Mouse (Mus musculus) kidney, embryonic 16.5 days (tissue): ENCODE measurements around the gene Zfp207. TPM values are rescaled to one million over a fixed set of nuclear protein-coding genes. Genes with fewer than 3 reads are reported as not detected.

Source experiments
- ATAC-seq: fragments of 200-750 bp; cut with Nextera tagmentation; 2 replicates; pipeline ENCODE4 v1.8.0; 2017; ENCODE audit warnings: moderate TSS enrichment; ENCODE audit not compliant: low FRiP score, low TSS enrichment
- H3K27ac ChIP-seq: fragments of 300-500 bp; sonication (generic); 2 replicates; pipeline ENCODE4 v1.5.1; 2014; ENCODE audit warnings: low read length
- H3K27me3 ChIP-seq: fragments of 300-500 bp; sonication (generic); 2 replicates; pipeline ENCODE4 v1.6.1; 2014; ENCODE audit warnings: low read length, control low read depth, mixed read lengths; ENCODE audit not compliant: insufficient read depth
- H3K36me3 ChIP-seq: fragments of 300-500 bp; sonication (generic); 2 replicates; pipeline ENCODE4 v1.6.1; 2014; ENCODE audit warnings: low read length, control low read depth, mixed read lengths; ENCODE audit not compliant: insufficient read depth
- H3K4me1 ChIP-seq: fragments of 300-500 bp; sonication (generic); 2 replicates; pipeline ENCODE4 v1.6.1; 2014; ENCODE audit warnings: low read length, control low read depth, mixed read lengths; ENCODE audit not compliant: insufficient read depth
- H3K4me2 ChIP-seq: fragments of 300-500 bp; sonication (generic); replicated peaks from 2 replicates; pipeline ENCODE4 v1.6.1; 2014; ENCODE audit warnings: low read depth, low read length
- H3K4me3 ChIP-seq: fragments of 300-500 bp; sonication (generic); 2 replicates; pipeline ENCODE4 v1.5.1; 2014; ENCODE audit warnings: mild to moderate bottlenecking, low read length
- H3K9ac ChIP-seq: fragments of 300-500 bp; sonication (generic); replicated peaks from 2 replicates; pipeline ENCODE4 v1.6.1; 2014; ENCODE audit warnings: low read length
- H3K9me3 ChIP-seq: fragments of 300-500 bp; sonication (generic); 2 replicates; pipeline ENCODE4 v1.6.1; 2016; ENCODE audit warnings: low read length, control low read depth
- WGBS: fragments of 180-500 bp; shearing (Covaris S2); extraction: QIAGEN DNeasy Blood & Tissue Kit; methylation state at CpG from one replicate; pipeline ENCODE4 v1.1.7; 2014; 5-methylcytosine and 5-hydroxymethylcytosine counted together
- polyA plus RNA-seq: library from polyadenylated mRNA; unstranded; fragments of >200 nt; fragmentation: Nextera tagmentation; extraction: Ambion mirVana; gene quantifications from 2 replicates; pipeline ENCODE4 v1.2.1, GENCODE M21; 2015

Gene Zfp207
- polyA plus RNA-seq: 234 and 255 TPM in 2 replicates

DNA sequence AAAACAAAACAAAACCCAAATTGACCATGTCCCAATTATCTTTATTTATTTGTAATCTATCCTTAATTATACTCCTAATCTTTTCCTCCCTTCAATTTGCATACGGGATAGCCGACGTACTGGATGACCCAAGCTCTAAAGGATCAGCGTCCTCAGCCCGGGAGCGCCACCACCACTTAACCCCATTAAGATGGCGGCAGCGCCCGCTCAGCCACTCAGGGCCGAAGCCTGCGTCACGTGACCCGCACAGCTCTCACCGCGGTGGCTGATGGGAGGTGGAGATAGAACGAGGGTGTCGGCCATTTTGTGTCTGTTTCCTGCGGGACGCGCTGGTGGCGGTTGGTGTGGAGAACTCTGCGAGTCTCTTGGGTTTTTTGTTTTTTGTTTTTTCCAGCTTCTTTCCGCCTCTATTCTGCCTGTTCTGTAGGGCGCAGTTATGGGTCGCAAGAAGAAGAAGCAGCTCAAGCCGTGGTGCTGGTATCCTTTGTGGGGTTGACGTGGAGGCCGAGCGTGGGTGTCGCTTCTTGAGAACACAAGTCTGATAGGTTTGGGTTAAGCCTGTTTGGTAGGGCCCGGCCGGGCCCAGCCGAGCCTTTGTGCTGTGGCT lies at the start of gene Zfp207:
TSS of gene Zfp207 (plus strand) at position 261 of the 607 bp plus-strand sequence.
- Histone ChIP-seq H3K9me3 (no peaks in the 10 kb centered on the region), H3K9ac (peak within 1 kb of the TSS; percentile 98), H3K4me1 (peaks cover 22% of the 10 kb centered on the region), H3K27me3 (no peaks in the 10 kb centered on the region), H3K4me2 (peak within 1 kb of the TSS; percentile 82), H3K27ac (peak within 1 kb of the TSS; percentile 91), H3K4me3 (peak within 1 kb of the TSS; percentile 94), H3K36me3 (peaks cover 11% of the 10 kb centered on the region)
- WGBS: under 1% methylated on average over 33 of the region's 33 CpGs
- ATAC-seq: peak; percentile 93

DNA sequence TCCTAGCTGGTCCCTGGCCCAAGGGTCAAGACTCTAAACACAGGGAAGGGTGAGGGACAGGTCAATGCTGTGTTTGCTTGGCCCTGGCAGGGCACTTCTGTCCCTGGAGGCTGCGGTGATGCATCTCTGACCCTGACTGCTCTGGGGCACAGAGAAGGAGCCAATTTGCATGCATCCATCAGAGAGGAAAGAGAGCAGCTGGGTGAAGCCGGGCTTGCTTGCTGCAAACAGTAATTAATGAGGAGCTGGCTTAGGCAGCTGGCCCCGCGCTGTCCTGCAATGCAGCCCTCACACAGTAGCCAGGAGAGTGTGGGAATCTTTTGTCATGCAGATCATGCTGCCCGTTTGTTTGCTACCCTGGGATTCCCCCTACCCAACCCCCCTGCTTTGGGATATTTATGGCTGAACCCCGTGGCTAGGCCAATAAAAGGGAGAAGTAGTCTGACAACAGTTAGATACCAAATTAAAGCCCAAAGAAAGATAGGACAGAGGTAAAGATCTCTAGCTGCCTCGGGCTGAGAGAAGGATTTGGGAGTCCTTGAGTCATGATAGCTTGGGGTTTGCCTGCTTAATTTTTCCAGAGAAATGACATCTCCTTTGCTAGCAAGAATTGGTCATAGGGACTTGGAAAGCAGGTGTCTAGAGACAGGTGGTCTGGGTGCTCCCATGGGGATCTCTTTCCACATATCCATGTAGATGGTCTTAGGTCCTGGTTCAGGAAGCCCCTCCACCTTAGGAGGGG lies 47.3 kb upstream of the Zfp207 start:
- Histone ChIP-seq H3K4me1 (no peaks in the 10 kb centered on the region), H3K36me3 (no peaks in the 10 kb centered on the region), H3K27me3 (no peaks in the 10 kb centered on the region; the same call in 1 of the 2 replicates), H3K9ac (no peak overlapping the region), H3K4me3 (no peak overlapping the region), H3K9me3 (no peaks in the 10 kb centered on the region), H3K27ac (no peak overlapping the region), H3K4me2 (no peak overlapping the region)
- WGBS: 6% methylated on average over 7 of the region's 7 CpGs
- no peak for ATAC-seq

DNA sequence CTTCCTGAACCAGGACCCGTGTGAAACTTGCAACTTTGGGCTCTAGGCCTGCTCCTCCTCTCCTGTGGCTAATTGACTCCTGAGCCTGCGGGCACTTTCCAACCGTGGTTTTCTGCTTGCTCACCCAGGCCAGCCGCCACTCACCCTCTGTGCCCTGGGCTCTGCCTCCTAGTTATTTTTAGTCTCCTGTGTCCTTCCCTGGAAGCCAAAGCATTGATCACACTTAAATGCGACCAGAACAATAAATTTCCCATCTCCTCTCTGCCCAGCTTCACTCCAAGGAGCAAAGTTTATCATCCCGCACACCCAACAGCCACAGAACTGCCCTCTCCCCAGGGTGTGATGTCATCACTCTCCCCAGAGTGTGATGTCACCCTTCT lies 46.7 kb upstream of the Zfp207 start:
- WGBS: 15% methylated on average over 6 of the region's 6 CpGs
- Histone ChIP-seq H3K9me3 (no peaks in the 10 kb centered on the region), H3K36me3 (no peaks in the 10 kb centered on the region), H3K4me3 (no peak overlapping the region), H3K27ac (no peak overlapping the region), H3K4me2 (no peak overlapping the region), H3K4me1 (no peaks in the 10 kb centered on the region), H3K27me3 (no peaks in the 10 kb centered on the region; the same call in 1 of the 2 replicates), H3K9ac (no peak overlapping the region)
- no peak for ATAC-seq

DNA sequence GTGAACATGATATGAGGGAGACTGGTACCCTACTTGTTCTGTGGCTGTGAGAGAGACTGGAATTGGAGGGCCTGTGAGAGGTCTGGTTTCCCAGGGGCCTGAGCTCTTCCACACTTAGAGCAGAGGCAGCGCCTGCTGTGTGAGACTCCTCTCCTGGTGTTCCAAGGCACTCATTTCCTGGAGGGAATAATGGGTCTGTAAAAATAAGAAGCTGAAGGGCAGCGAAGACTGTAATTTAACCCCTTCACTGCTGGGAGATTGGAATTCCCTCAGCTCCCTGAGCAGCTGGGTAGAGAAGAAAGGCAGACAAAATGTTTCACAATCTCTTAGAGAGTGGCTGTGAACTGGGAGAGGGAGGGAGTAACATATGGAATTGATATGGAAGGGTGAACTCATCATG lies 40.6 kb upstream of the Zfp207 start:
- 6% methylated on average over 2 of the region's 2 CpGs for WGBS

DNA sequence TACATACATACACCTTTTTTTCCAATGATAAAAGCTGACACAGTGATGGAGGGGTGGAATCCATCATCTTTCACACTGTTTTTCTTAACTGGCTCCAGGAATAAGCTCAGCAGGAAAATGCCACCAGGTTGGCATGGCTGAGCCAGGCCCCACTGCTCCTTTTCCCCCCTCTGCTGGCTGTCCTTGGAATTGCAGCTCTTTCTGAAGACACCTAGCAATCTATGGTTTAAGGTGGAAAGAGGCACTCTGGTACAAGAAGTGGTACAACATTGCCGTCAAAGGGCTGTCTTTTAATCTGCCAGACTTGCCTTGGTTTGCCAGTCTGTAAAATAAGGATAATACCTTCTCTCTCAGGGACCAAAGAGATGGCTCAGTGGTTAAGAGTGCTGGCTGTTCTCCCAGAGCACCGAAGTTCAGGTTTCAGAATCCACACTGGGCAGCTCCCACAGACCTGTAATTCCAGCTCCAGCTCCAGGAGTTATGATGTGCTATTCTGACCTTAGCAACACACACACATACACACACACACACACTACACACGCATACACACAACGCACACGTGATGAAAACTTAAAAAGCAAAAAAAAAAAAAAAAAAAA lies 31.1 kb upstream of the Zfp207 start:
- Histone ChIP-seq H3K4me1 (no peaks in the 10 kb centered on the region), H3K4me2 (no peak overlapping the region), H3K4me3 (no peak overlapping the region), H3K36me3 (no peaks in the 10 kb centered on the region), H3K27ac (no peak overlapping the region), H3K9ac (no peak overlapping the region), H3K27me3 (no peaks in the 10 kb centered on the region), H3K9me3 (no peaks in the 10 kb centered on the region)
- no peak for ATAC-seq
- WGBS: 59% methylated on average over 5 of the region's 5 CpGs

More for the DNA sequence above, 40.6 kb upstream of the Zfp207 start:
- Histone ChIP-seq H3K9me3 (no peaks in the 10 kb centered on the region), H3K27me3 (no peaks in the 10 kb centered on the region), H3K36me3 (no peaks in the 10 kb centered on the region), H3K4me3 (no peak overlapping the region), H3K9ac (no peak overlapping the region), H3K27ac (no peak overlapping the region), H3K4me2 (no peak overlapping the region), H3K4me1 (no peaks in the 10 kb centered on the region)
- no peak for ATAC-seq

DNA sequence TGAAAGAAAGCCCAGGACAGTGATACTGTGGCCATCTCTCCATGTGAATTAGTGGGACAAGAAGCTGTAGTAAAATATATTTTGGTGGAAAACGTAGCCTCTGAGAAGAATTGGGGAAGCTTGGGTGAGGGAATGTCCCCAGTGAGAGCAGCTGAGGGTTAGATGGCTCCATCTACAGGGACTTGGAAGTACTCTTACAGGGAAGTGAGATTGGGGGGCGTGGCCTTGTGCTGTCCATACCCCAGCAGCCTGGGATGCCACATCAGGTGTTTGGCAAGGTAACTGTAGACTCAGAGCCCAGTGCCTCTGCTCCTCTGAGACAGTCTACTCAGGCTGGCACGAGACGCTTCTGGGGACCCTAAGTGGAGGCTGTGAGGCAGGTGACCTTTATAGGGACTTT lies 28.2 kb upstream of the Zfp207 start:
- Histone ChIP-seq H3K9ac (no peak overlapping the region), H3K4me3 (no peak overlapping the region), H3K4me1 (no peaks in the 10 kb centered on the region), H3K9me3 (no peaks in the 10 kb centered on the region), H3K27ac (no peak overlapping the region), H3K27me3 (no peaks in the 10 kb centered on the region), H3K4me2 (no peak overlapping the region), H3K36me3 (no peaks in the 10 kb centered on the region)
- no peak for ATAC-seq
- 30% methylated on average over 4 of the region's 4 CpGs for WGBS

DNA sequence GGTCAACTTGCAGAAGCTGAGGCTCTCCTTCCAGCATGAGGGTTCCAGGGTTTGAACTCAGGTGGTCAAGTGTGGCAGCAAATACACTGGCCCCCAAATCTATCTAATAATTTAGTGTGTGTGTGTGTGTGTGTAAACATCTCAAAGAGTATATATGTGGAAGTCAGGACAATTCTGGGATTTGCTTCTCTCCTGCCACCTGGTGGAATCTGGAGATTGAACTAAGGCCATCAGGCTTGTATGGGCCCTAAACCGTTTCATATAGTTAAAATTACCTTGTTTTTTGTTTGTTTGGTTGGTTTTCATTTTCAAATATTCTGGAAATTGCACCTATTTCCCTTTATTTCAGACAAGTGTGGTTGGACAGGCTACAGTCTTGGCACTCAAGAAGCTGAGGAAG lies 14.1 kb upstream of the Zfp207 start:
- no peak for ATAC-seq
- H3K9ac ChIP-seq: no peak overlapping the region
- H3K36me3 ChIP-seq: peaks cover 37% of the 10 kb centered on the region

DNA sequence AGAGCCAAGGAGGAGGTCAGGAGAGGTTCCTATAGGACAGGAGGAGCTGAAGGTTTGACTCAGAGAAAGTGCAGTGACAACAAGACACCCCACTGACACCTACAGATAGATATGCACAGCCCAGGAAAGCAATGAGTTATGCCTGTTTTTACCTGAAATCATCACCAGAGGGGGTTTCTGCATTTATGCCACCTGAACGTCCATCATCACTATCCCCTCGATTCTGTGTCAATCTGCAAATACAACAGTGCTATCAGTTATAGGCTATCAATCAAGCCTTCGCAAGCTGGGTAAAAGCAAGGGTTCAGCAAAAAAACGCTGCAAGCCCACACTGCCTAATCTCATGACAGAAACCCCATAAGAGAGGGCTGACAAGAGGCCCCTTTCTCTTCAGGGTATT lies 6.4 kb upstream of the Zfp207 start:
- 71% methylated on average over 4 of the region's 4 CpGs for WGBS
- Histone ChIP-seq H3K4me1 (peaks cover 9% of the 10 kb centered on the region), H3K27me3 (no peaks in the 10 kb centered on the region), H3K4me3 (no peak overlapping the region), H3K9ac (no peak overlapping the region), H3K9me3 (no peaks in the 10 kb centered on the region), H3K27ac (no peak overlapping the region), H3K36me3 (peaks cover 23% of the 10 kb centered on the region), H3K4me2 (no peak overlapping the region)
- no peak for ATAC-seq

More for the DNA sequence above, 14.1 kb upstream of the Zfp207 start:
- Histone ChIP-seq H3K4me2 (no peak overlapping the region), H3K4me3 (no peak overlapping the region), H3K4me1 (no peaks in the 10 kb centered on the region), H3K9me3 (no peaks in the 10 kb centered on the region), H3K27ac (no peak overlapping the region), H3K27me3 (no peaks in the 10 kb centered on the region)
- 81% methylated on average over 1 of the region's 1 CpGs for WGBS

DNA sequence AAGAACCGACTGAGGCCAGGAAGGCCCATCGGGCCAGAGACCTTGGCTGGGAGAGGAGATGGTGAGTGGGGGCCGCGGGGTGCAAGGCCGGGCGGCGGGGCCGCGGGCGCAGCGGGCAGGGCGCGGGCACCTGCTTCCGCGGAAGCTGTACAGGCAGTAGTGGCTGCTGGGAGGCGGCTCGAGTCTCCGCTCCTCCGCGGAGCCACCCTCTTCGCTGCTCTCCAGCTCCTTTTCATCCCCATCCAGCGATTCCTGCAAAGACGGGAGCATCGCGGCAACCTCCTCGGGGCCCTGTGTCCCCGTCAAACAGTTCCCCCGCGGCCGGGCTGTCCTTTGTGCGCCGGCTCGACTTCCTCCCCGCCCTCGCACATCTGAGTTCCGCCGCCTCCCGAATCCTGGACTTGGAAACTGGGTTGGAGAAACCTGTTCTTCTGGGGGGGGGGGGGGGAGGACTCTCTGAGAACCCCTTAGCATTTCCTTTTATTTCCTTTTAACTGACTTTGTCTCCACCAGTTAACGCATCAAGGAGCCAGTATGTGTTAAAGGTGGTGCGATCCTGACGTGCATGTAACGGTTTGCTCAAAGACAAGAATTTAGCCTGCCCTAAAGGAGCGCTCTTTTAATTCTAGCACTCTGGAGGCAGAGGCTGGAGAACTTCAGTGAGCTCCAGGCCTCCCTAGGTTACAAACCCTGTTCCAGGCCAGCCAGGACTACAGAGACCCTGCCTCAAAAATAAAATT lies 5.2 kb upstream of the Zfp207 start, which contains the start of gene 5730455P16Rik:
TSS of gene 5730455P16Rik (minus strand) at position 323 of the 740 bp plus-strand sequence.
- Histone ChIP-seq H3K4me1 (peaks cover 12% of the 10 kb centered on the region), H3K36me3 (peaks cover 18% of the 10 kb centered on the region), H3K27me3 (no peaks in the 10 kb centered on the region), H3K9ac (peak within 1 kb of the TSS; percentile 98), H3K9me3 (no peaks in the 10 kb centered on the region), H3K27ac (peak within 1 kb of the TSS; percentile 85), H3K4me3 (peak within 1 kb of the TSS; percentile 95), H3K4me2 (peak within 1 kb of the TSS; percentile 75)
- WGBS: 1% methylated on average over 41 of the region's 43 CpGs
- peak; percentile 82 for ATAC-seq
